In the genomic region with DNA sequence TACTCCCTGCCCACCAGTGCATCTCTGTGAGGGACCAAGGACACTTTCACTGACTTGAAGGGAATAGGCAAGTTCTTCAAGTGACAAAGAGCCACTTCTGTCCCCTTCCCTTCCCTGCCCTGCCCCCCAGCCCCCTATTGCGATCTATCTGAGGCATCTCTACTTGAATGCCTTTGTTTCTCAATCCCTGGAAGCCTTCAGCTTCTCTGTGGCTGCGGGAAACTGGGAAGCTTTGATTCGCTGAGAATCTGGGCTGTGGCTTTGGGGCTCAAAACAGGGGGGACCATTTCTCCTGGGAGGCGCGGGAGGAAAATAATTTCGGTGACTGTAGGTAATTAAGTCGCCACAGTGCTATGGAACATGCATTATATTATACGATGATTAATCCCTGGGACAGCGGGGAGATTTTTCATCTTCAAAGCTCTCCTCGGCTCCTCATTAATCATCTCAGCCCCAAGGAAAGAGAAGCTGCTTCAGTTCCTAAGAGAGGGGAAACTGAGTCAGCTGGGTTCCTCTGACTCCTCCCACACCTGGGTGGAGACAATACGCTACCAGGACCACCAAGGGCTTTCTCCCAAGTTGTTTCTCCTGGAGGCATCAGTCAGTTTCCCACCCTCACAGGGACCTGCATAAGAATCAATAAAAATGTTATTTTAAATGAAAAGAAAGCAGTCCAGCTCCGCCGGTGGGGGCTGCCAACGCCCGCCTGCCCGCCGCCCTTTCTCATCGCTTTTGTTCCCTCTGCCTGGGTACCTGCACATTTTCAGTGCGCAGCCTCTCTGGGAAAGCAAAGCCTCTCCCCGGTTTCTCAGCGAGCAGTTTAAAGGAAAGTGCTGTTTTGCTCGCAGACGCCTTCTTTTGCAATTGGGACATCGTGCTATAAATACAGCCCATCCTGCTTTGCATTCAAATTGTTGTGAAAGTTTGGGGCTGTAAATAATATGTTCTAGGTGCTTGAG, we compare ENCODE assay signal across 9 mouse cellular contexts. TPM values are rescaled to one million over a fixed set of nuclear protein-coding genes. Genes with fewer than 3 reads are reported as not detected.
DNase-seq lines count a peak whose midpoint lies in the region; ATAC-seq and TF ChIP-seq lines count a peak whose summit lies in the region.
"Had no signal": no experiment of that assay in that cellular context is flagged by ENCODE, and none has a peak within 500 bp of the region (broad histone marks: within the 10 kb centered on the region; RNA-seq: fewer than 3 reads in every experiment).

No protein-coding gene starts in this region.

- peak overlapping the region; percentile 40 for H3K4me2 ChIP-seq in limb, embryonic 15.5 days

- H3K4me1 ChIP-seq in limb, embryonic 15.5 days = peaks cover 11% of the 10 kb centered on the region; the same call in 1 of the 2 replicates

- H3K27me3 ChIP-seq in limb, embryonic 15.5 days = peaks cover 3% of the 10 kb centered on the region; the same call in 1 of the 2 replicates

- DNase-seq in layer of hippocampus, adult 2 months (ENCODE audit: low spot score in 2 of 2) = peak; percentile 24 to 32
- DNase-seq in layer of hippocampus, postnatal 25 days (ENCODE audit: extremely low spot score in 1 of 2, low spot score in 1 of 2) = no peak
- DNase-seq in frontal cortex, adult 2 months (ENCODE audit: extremely low spot score in 1 of 2, low spot score in 1 of 2) = peak; percentile 57 to 74
- DNase-seq in right cerebral cortex, postnatal 25 days = peak; percentile 74
- no peak for DNase-seq in gastrocnemius, adult 2 months
- DNase-seq in kidney, adult 18-20 months = no peak
- no peak for DNase-seq in heart, postnatal 4 days

- H3K36me3 ChIP-seq in limb, embryonic 15.5 days = no peaks in the 10 kb centered on the region

- no peak for TF ChIP-seq CTCF in layer of hippocampus, adult 2 months (conservative IDR thresholded peaks at IDR 0.05)
- no peak for TF ChIP-seq CTCF in gastrocnemius, adult 2 months (IDR thresholded peaks at IDR 0.05)

- peak overlapping the region; percentile 37 for H3K4me3 ChIP-seq in layer of hippocampus, adult 2 months
- H3K4me3 ChIP-seq in limb, embryonic 15.5 days = peak overlapping the region; percentile 19
- no peak overlapping the region for H3K4me3 ChIP-seq in gastrocnemius, adult 2 months

- no peak overlapping the region for H3K9ac ChIP-seq in limb, embryonic 15.5 days

- no peak for ATAC-seq in limb, embryonic 15.5 days (ENCODE audit: insufficient number of reproducible peaks, low FRiP score, low TSS enrichment, low read depth)
- ATAC-seq: Patski had no signal

- H3K27ac ChIP-seq in layer of hippocampus, adult 2 months = peak overlapping the region; percentile 82
- no peak overlapping the region for H3K27ac ChIP-seq in limb, embryonic 15.5 days
- no peak overlapping the region for H3K27ac ChIP-seq in gastrocnemius, adult 2 months

- whole genome bisulfite sequencing in limb, embryonic 15.5 days = 6% methylated on average over 24 of the region's 24 CpGs

- intact Hi-C loops in gastrocnemius, adult 2 months (cut with DNase I) = no loop called here

- no peaks in the 10 kb centered on the region for H3K9me3 ChIP-seq in limb, embryonic 15.5 days

RNA-seq across cellular contexts. Expression of gene Fcnb, which starts 14.1 kb away (rescaled TPM):
- not detected for total RNA-seq in layer of hippocampus, adult 2 months (2021)
- total RNA-seq in layer of hippocampus, postnatal 25 days (2021) = not detected
- 0.11 TPM in 1 of 2 replicates, not detected in the other for polyA plus RNA-seq in frontal cortex, adult 2 months (2012; rRNA removed)
- polyA plus RNA-seq in limb, embryonic 15.5 days (2015; fragmentation: Nextera tagmentation; extraction: Ambion mirVana) = 0.37 and 0.45 TPM in 2 replicates
- total RNA-seq in gastrocnemius, adult 2 months (2021) = not detected
- not detected for total RNA-seq in heart, postnatal 4 days (2021)
- polyA plus RNA-seq: Patski had no signal

Comparison
In these comparisons a context has a peak if more than half of its experiments do, and no peak if none do; other contexts are left out.
1. DNase-seq: peak in layer of hippocampus, adult 2 months (2 of 2), frontal cortex, adult 2 months (2 of 2) and right cerebral cortex, postnatal 25 days (single experiment); none in layer of hippocampus, postnatal 25 days (0 of 2), gastrocnemius, adult 2 months (single experiment), kidney, adult 18-20 months (single experiment) and heart, postnatal 4 days (single experiment).